27 mouse cellular contexts compared by ENCODE assay signal in the genomic region with DNA sequence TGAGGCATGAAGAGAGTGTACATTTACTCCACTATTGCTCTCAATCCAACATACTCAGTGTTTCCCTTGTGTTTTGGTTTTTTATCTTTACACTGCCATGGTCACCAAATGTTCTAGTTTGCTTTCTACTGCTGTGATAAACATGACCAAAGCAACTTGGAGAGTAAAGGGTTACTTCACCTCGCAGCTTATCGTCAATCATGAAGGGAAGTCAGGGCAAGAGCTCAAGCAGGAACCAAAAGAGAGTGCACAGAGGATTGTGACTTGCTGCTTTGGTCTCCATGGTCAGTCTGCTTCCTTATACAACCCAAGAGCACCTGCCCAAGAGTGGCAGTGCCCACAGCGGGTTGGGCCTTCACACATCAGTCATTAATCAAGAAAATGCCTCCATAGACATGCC.
DNase-seq lines count a peak whose midpoint lies in the region; ATAC-seq lines count a peak whose summit lies in the region.
"Had no signal": no experiment of that assay in that cellular context is flagged by ENCODE, and none has a peak within 500 bp of the region (broad histone marks: within the 10 kb centered on the region; RNA-seq: fewer than 3 reads in every experiment).

No protein-coding gene starts in this region.

- no peak for ATAC-seq in liver, embryonic 16.5 days (ENCODE audit: low read depth)
- ATAC-seq: forebrain, embryonic 16.5 days; inflammation-experienced regulatory T-cells, adult 6 months; midbrain, embryonic 15.5 days had no signal

- H3K4me3 ChIP-seq in liver, embryonic 16.5 days (ENCODE audit: low read depth, low read length): no peak overlapping the region
- H3K4me3 ChIP-seq: embryonic facial prominence, embryonic 10.5 days; forebrain, embryonic 10.5 days; heart, adult 2 months; limb, embryonic 12.5 days; midbrain, embryonic 15.5 days; neural tube, embryonic 12.5 days had no signal

- 0 out of 2 replicates have a peak overlapping the region, but pooled peaks have one; percentile 6 for H3K4me2 ChIP-seq in liver, embryonic 16.5 days (ENCODE audit: low read depth, low read length)
- H3K4me2 ChIP-seq: hindbrain, embryonic 14.5 days; limb, embryonic 12.5 days; midbrain, embryonic 15.5 days; neural tube, embryonic 12.5 days had no signal

- H3K36me3 ChIP-seq in liver, embryonic 16.5 days (ENCODE audit: control insufficient read depth, insufficient read depth): peaks cover 3% of the 10 kb centered on the region
- H3K36me3 ChIP-seq: embryonic facial prominence, embryonic 10.5 days; forebrain, embryonic 10.5 days; limb, embryonic 12.5 days; midbrain, embryonic 15.5 days; neural tube, embryonic 12.5 days had no signal

- peak; percentile 32 for DNase-seq in c-Kit-positive CD71-positive TER-119-positive erythroid progenitor cells, embryonic 14.5 days (ENCODE audit: low spot score)
- peak; percentile 13 for DNase-seq in liver
- DNase-seq in kidney, adult 11 months: no peak
- DNase-seq in left cerebral cortex, postnatal 14 days (ENCODE audit: low spot score in 2 of 2): no peak
- DNase-seq in gastrocnemius, postnatal 14 days: no peak
- DNase-seq in urinary bladder, adult 18-20 months (ENCODE audit: low spot score in 2 of 2): no peak
- DNase-seq: adrenal gland, postnatal 36 days; cerebellum, adult 11-12 months; gastrocnemius, postnatal 25 days; heart, adult 2 months; kidney, adult 2 months; kidney, postnatal 10 days; lung, adult 2 months; lung, postnatal 14 days; retina, postnatal 1 day; right cerebral cortex, postnatal 25 days; spleen, adult 18-20 months; thymus, postnatal 25 days had no signal

- intact Hi-C loops in left cerebral cortex, postnatal 14 days (cut with DNase I): no loop called here
- intact Hi-C loops in gastrocnemius, postnatal 14 days (cut with DNase I; ENCODE audit: low total_unique reads): no loop called here

- WGBS in liver, embryonic 16.5 days (ENCODE audit: insufficient replicate concordance): 14% methylated on average over 3 of the region's 3 CpGs

- peak overlapping the region; percentile 28; the same call in 1 of the 2 replicates for H3K9ac ChIP-seq in liver, embryonic 16.5 days (ENCODE audit: low read depth, low read length)
- H3K9ac ChIP-seq: hindbrain, embryonic 14.5 days; limb, embryonic 12.5 days; midbrain, embryonic 15.5 days; neural tube, embryonic 12.5 days had no signal

- H3K27me3 ChIP-seq in liver, embryonic 16.5 days (ENCODE audit: control insufficient read depth, insufficient read depth, low read depth, low read length): no peaks in the 10 kb centered on the region
- H3K27me3 ChIP-seq: limb, embryonic 12.5 days; midbrain, embryonic 15.5 days; neural tube, embryonic 12.5 days had no signal

- H3K27ac ChIP-seq in liver, embryonic 16.5 days (ENCODE audit: low read length): peak overlapping the region; percentile 93
- H3K27ac ChIP-seq: embryonic facial prominence, embryonic 10.5 days; forebrain, embryonic 10.5 days; heart, adult 2 months; hindbrain, embryonic 14.5 days; limb, embryonic 12.5 days; midbrain, embryonic 15.5 days; neural tube, embryonic 12.5 days had no signal

- no peaks in the 10 kb centered on the region for H3K9me3 ChIP-seq in liver, embryonic 16.5 days (replicated peaks; ENCODE audit: control insufficient read depth, low read length)
- H3K9me3 ChIP-seq: embryonic facial prominence, embryonic 10.5 days; forebrain, embryonic 10.5 days; limb, embryonic 12.5 days; midbrain, embryonic 15.5 days; neural tube, embryonic 12.5 days had no signal

- peaks cover 18% of the 10 kb centered on the region for H3K4me1 ChIP-seq in liver, embryonic 16.5 days (ENCODE audit: control insufficient read depth, low read depth, low read length)
- H3K4me1 ChIP-seq: embryonic facial prominence, embryonic 10.5 days; forebrain, embryonic 10.5 days; limb, embryonic 12.5 days; midbrain, embryonic 15.5 days; neural tube, embryonic 12.5 days had no signal

Comparison
In these comparisons a context has a peak if more than half of its experiments do, and no peak if none do; other contexts are left out.
1. DNase-seq: peak in c-Kit-positive CD71-positive TER-119-positive erythroid progenitor cells, embryonic 14.5 days (single experiment) and liver (single experiment); none in kidney, adult 11 months (single experiment), left cerebral cortex, postnatal 14 days (0 of 2), gastrocnemius, postnatal 14 days (single experiment) and urinary bladder, adult 18-20 months (0 of 2).